Mouse (Mus musculus): Measurements from ENCODE around the gene Socs1. TPM values are rescaled to one million over a fixed set of nuclear protein-coding genes. Genes with fewer than 3 reads are reported as not detected.
A peak's percentile ranks its signal among the peaks of the same experiment; 100 is the strongest.

Socs1 gene
- total and polyA plus RNA-seq, 3 experiments, result 0.34 to 1.2 (median 0.48) TPM

DNA sequence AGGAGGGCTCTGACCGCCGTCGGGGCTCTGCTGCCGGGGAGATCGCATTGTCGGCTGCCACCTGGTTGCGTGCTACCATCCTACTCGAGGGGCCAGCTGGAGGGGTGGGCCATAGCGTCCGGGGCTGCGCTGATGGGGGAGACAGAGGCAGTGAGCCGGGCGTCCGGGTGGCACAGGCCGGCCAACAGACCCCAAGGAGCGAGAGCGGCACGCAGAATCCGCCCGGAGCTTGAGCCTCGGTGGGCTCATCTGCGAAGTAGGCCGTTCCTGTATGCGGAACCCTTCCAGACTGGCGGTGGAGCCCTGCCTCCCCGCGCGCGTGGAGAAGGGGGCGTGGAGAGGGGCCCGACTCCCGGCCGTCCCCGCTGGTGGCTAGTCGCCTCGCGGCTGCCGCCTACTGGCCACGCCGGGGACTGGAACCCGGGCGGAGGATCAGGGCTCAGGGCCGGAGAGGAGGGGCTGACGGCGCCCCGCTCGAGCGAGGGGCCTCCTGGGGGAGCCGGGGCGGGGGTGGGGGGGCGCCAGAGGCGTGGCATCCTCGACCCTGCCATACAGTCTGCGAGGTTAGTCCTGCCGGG is 454 bp downstream of the Socs1 start:
- TF ChIP-seq CTCF (IDR thresholded peaks at IDR 0.05) (peak; percentile 90), EP300 (IDR thresholded peaks at IDR 0.05; ENCODE audit: insufficient read depth, low read depth, low read length) (no peak), POLR2A (IDR thresholded peaks at IDR 0.05; ENCODE audit: insufficient read depth, low read depth, low read length) (no peak)
- Histone ChIP-seq H3K27ac (peak overlapping the region; percentile 94), H3K9ac (ENCODE audit: low read depth, low read length) (peak overlapping the region; percentile 85), H3K27me3 (ENCODE audit: control insufficient read depth, insufficient read depth, low read length) (no peaks in the 10 kb centered on the region), H3K79me2 (replicated peaks; ENCODE audit: control insufficient read depth, insufficient read depth, low read length) (no peaks in the 10 kb centered on the region), H3K36me3 (ENCODE audit: control insufficient read depth, insufficient read depth, low read length) (no peaks in the 10 kb centered on the region), H3K4me1 (ENCODE audit: control insufficient read depth, insufficient read depth, low read length) (peaks cover 13% of the 10 kb centered on the region), H3K4me3 (peak overlapping the region; percentile 80)
- WGBS, result under 1% methylated on average over 45 of the region's 55 CpGs
- peak; percentile 93 to 95 for DNase-seq
- intact Hi-C loops (cut with DNase I), result loop anchor here (1.0 to 2.0 kb wide), 4 partner anchors 43 to 220 kb away; no protein-coding TSS in a partner anchor

DNA sequence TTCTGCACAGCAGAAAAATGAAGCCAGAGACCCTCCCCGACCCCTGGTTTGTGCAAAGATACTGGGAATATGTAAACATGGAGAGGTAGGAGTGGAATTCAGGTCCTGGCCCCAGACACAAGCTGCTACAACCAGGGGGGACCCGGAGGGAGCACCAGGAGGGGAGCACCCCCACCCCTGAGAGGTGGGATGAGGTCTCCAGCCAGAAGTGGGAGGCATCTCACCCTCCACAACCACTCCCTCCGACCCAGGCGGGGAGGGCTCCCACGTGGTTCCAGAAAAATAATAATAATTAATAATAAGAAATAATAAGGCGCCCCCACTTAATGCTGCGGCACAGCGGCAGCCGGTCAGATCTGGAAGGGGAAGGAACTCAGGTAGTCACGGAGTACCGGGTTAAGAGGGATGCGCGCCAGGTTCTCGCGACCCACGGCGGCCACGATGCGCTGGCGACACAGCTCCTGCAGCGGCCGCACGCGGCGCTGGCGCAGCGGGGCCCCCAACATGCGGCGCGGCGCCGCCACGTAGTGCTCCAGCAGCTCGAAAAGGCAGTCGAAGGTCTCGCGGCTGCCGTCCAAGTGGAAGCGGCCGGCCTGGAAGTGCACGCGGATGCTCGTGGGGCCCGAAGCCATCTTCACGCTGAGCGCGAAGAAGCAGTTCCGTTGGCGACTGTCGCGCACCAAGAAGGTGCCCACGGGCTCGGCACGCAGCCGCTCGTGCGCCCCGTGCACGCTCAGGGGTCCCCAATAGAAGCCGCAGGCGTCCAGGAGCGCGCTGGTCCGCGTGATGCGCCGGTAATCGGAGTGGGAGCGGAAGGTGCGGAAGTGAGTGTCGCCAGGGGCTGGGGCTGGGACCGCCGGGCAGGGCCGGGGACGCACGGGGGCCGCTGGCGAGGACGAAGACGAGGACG is 1.2 kb downstream of the Socs1 start:
- WGBS, result 4% methylated on average over 81 of the region's 81 CpGs

DNA sequence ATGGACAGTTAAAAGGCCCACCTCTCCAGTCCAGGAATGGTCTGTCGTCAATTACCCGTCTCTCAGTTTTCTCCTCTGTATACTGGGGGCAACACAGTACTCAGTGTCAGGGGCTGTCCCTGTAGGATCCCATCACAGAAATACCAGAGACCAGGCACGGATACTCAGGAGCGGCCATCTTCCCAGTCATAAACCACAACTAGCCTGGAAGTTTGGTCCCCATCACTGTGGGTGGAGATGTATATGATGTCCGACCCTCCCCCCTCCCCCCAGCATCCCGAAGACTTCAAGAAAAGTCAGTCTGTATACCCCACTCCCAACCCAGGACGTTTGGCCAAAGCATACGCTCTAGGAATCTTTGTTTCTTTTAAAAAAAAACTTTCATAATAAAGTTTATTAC is 1.9 kb downstream of the Socs1 start:
- no peak for DNase-seq
- intact Hi-C loops (cut with DNase I), result no loop called here
- H3K4me1 ChIP-seq (ENCODE audit: control insufficient read depth, insufficient read depth, low read length), result peaks cover 13% of the 10 kb centered on the region

More for the DNA sequence above, 1.2 kb downstream of the Socs1 start:
- DNase-seq, result peak; percentile 50 to 62
- Histone ChIP-seq H3K27ac (peak overlapping the region; percentile 94; the same call in 1 of the 2 replicates), H3K27me3 (ENCODE audit: control insufficient read depth, insufficient read depth, low read length) (no peaks in the 10 kb centered on the region), H3K36me3 (ENCODE audit: control insufficient read depth, insufficient read depth, low read length) (no peaks in the 10 kb centered on the region), H3K9ac (ENCODE audit: low read depth, low read length) (peak overlapping the region; percentile 64), H3K4me1 (ENCODE audit: control insufficient read depth, insufficient read depth, low read length) (peaks cover 13% of the 10 kb centered on the region), H3K79me2 (replicated peaks; ENCODE audit: control insufficient read depth, insufficient read depth, low read length) (no peaks in the 10 kb centered on the region), H3K4me3 (peak overlapping the region; percentile 80)
- intact Hi-C loops (cut with DNase I), result loop anchor here (2.0 kb wide), 3 partner anchors 85 to 219 kb away; no protein-coding TSS in a partner anchor
- TF ChIP-seq CTCF (IDR thresholded peaks at IDR 0.05), result peak; percentile 35
- no peak for TF ChIP-seq EP300 (IDR thresholded peaks at IDR 0.05; ENCODE audit: insufficient read depth, low read depth, low read length)
- TF ChIP-seq POLR2A (IDR thresholded peaks at IDR 0.05; ENCODE audit: insufficient read depth, low read depth, low read length), result no peak

DNA sequence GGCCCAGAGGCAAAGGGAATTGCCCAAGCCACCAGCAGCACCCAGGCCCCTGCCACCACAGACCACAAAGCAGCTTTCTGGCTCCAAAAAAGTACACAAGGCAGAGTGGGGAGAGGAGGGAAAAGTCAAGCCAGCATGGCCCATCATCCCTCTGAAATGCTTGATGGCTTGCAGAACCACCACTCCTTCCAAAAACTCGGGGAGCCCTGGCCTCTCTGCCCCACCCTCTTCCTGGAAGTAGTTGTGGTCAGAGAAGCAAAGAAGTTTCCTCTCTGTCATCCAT is 2.2 kb downstream of the Socs1 start:
- Histone ChIP-seq H3K27me3 (ENCODE audit: control insufficient read depth, insufficient read depth, low read length) (no peaks in the 10 kb centered on the region), H3K36me3 (ENCODE audit: control insufficient read depth, insufficient read depth, low read length) (no peaks in the 10 kb centered on the region), H3K4me1 (ENCODE audit: control insufficient read depth, insufficient read depth, low read length) (peaks cover 13% of the 10 kb centered on the region), H3K9ac (ENCODE audit: low read depth, low read length) (no peak overlapping the region), H3K4me3 (no peak overlapping the region), H3K27ac (no peak overlapping the region), H3K79me2 (replicated peaks; ENCODE audit: control insufficient read depth, insufficient read depth, low read length) (no peaks in the 10 kb centered on the region)
- intact Hi-C loops (cut with DNase I), result no loop called here
- 17% methylated on average over 1 of the region's 1 CpGs for WGBS
- TF ChIP-seq EP300 (IDR thresholded peaks at IDR 0.05; ENCODE audit: insufficient read depth, low read depth, low read length) (no peak), POLR2A (IDR thresholded peaks at IDR 0.05; ENCODE audit: insufficient read depth, low read depth, low read length) (no peak), CTCF (IDR thresholded peaks at IDR 0.05) (no peak)
- peak in 1 of 2 experiments; percentile 27 for DNase-seq

More for the DNA sequence above, 1.9 kb downstream of the Socs1 start:
- Histone ChIP-seq H3K27me3 (ENCODE audit: control insufficient read depth, insufficient read depth, low read length) (no peaks in the 10 kb centered on the region), H3K9ac (ENCODE audit: low read depth, low read length) (no peak overlapping the region), H3K27ac (no peak overlapping the region), H3K79me2 (replicated peaks; ENCODE audit: control insufficient read depth, insufficient read depth, low read length) (no peaks in the 10 kb centered on the region), H3K36me3 (ENCODE audit: control insufficient read depth, insufficient read depth, low read length) (no peaks in the 10 kb centered on the region), H3K4me3 (no peak overlapping the region)
- TF ChIP-seq EP300 (IDR thresholded peaks at IDR 0.05; ENCODE audit: insufficient read depth, low read depth, low read length) (no peak), CTCF (IDR thresholded peaks at IDR 0.05) (no peak), POLR2A (IDR thresholded peaks at IDR 0.05; ENCODE audit: insufficient read depth, low read depth, low read length) (no peak)
- WGBS, result 73% methylated on average over 8 of the region's 8 CpGs

DNA sequence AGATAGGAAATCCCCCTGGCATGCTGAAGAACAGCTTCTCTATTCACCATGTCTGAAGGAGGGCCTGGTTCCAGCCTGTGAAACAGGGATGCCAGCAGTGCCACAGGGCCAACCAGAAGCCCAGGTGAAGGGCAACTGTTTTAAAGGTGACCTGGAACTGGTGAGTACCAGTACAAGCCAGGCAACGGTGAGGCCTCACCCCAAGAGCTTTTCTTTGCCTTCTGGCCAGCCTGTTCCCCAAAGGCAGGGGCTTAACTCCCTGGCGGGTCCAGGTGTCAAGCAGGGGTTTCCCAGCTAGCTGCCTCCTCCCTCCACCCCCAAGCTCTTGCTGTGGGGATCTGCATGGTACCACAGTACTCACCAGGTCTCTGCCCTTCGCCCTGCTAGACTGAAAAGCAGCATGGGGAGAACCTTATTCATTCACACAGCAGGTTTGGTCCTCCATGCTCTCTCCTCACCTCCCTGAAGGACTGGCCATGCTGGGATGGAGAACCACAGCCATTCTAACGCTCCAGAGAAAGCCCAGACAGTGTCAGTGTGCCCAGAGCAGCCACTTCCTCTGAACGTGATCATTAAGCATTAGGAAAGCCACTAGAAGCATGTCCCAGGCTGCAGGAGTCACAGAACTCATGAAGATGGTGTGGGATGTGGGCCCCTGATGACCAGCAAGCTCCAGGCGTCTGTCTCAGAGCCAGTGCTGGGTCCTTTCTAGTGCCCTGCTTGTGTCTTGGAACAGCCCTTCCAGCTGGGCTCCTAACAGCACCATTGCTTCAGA is 2.8 kb downstream of the Socs1 start:
- intact Hi-C loops (cut with DNase I), result no loop called here
- TF ChIP-seq POLR2A (IDR thresholded peaks at IDR 0.05; ENCODE audit: insufficient read depth, low read depth, low read length) (no peak), EP300 (IDR thresholded peaks at IDR 0.05; ENCODE audit: insufficient read depth, low read depth, low read length) (no peak), CTCF (IDR thresholded peaks at IDR 0.05) (no peak)
- Histone ChIP-seq H3K4me1 (ENCODE audit: control insufficient read depth, insufficient read depth, low read length) (peaks cover 13% of the 10 kb centered on the region), H3K27me3 (ENCODE audit: control insufficient read depth, insufficient read depth, low read length) (no peaks in the 10 kb centered on the region), H3K27ac (no peak overlapping the region), H3K4me3 (no peak overlapping the region), H3K36me3 (ENCODE audit: control insufficient read depth, insufficient read depth, low read length) (no peaks in the 10 kb centered on the region), H3K79me2 (replicated peaks; ENCODE audit: control insufficient read depth, insufficient read depth, low read length) (no peaks in the 10 kb centered on the region), H3K9ac (ENCODE audit: low read depth, low read length) (no peak overlapping the region)
- 66% methylated on average over 6 of the region's 6 CpGs for WGBS
- no peak for DNase-seq
